8 mouse cellular contexts compared by ENCODE assay signal in genomic region chr2:91963443-91963932, GRCm38 (mm10). TPM values are rescaled to one million over a fixed set of nuclear protein-coding genes. Genes with fewer than 3 reads are reported as not detected.
DNase-seq lines count a peak whose midpoint lies in the region; ATAC-seq lines count a peak whose summit lies in the region.

No protein-coding gene starts in this region.

- no peaks in the 10 kb centered on the region for H3K27me3 ChIP-seq in megakaryocyte, embryonic 14.5 days (replicated peaks)

- ATAC-seq in inflammation-experienced regulatory T-cells, adult 6 months, result peak; percentile 76

- DNase-seq in adrenal gland, adult (ENCODE audit: inconsistent age in 2 of 2, low spot score in 1 of 2), result peak; percentile 98 to 99
- peak; percentile 93 for DNase-seq in embryo, embryonic 10 days (ENCODE audit: low spot score)
- peak; percentile 99 for DNase-seq in gastrocnemius, postnatal 10 days
- DNase-seq in left cerebral cortex, adult 9 months (ENCODE audit: low spot score in 2 of 2), result peak; percentile 88 to 95
- DNase-seq in right cerebral cortex, adult 2 months (ENCODE audit: low spot score in 2 of 2), result peak; percentile 92
- peak; percentile 97 for DNase-seq in urinary bladder, postnatal 14 days (ENCODE audit: low spot score)

- peaks cover 33% of the 10 kb centered on the region for H3K36me3 ChIP-seq in megakaryocyte, embryonic 14.5 days (replicated peaks; ENCODE audit: low read length)

- H3K4me3 ChIP-seq in megakaryocyte, embryonic 14.5 days (replicated peaks), result peak overlapping the region; percentile 92

- peaks cover 93% of the 10 kb centered on the region for H3K4me1 ChIP-seq in megakaryocyte, embryonic 14.5 days

- no peaks in the 10 kb centered on the region for H3K9me3 ChIP-seq in megakaryocyte, embryonic 14.5 days

RNA-seq across cellular contexts. Expression of gene Dgkz, which starts 12.2 kb away (rescaled TPM):
- total RNA-seq in gastrocnemius, postnatal 10 days (2021), result 10 to 100 TPM; 60.5 to 84.3 TPM
- 100 to 1,000 TPM in 2 of 3 experiments, 10 to 100 TPM in 1; 89.4 to 181 (median 130) TPM for polyA plus RNA-seq in inflammation-experienced regulatory T-cells, adult 6 months (2017; shearing (Covaris generic))
- polyA plus RNA-seq in megakaryocyte, embryonic 14.5 days (2012; ENCODE audit: insufficient read depth, low replicate concordance), result 303 and 682 TPM in 2 replicates

RNA-seq across cellular contexts. Expression of gene Gm9821, which starts 18.0 kb away (rescaled TPM):
- total RNA-seq in gastrocnemius, postnatal 10 days (2021), result not detected
- 1 to 10 TPM in 1 of 3 experiments, under 1 TPM in 2; 0.78 to 1.8 (median 0.83) TPM for polyA plus RNA-seq in inflammation-experienced regulatory T-cells, adult 6 months (2017; shearing (Covaris generic))
- not detected in 2 replicates for polyA plus RNA-seq in megakaryocyte, embryonic 14.5 days (2012; ENCODE audit: insufficient read depth, low replicate concordance)

RNA-seq across cellular contexts. Expression of gene Mdk, which starts 31.4 kb away (rescaled TPM):
- total RNA-seq in gastrocnemius, postnatal 10 days (2021), result 10 to 100 TPM; 43.3 to 55.2 TPM
- 1 to 10 TPM; 1.5 to 2.2 (median 1.5) TPM for polyA plus RNA-seq in inflammation-experienced regulatory T-cells, adult 6 months (2017; shearing (Covaris generic))
- polyA plus RNA-seq in megakaryocyte, embryonic 14.5 days (2012; ENCODE audit: insufficient read depth, low replicate concordance), result 45.5 and 59.2 TPM in 2 replicates

RNA-seq across cellular contexts. Expression of gene Chrm4, which starts 36.4 kb away (rescaled TPM):
- under 1 TPM in 1 of 2 experiments, not detected in 1; 0.16 TPM for total RNA-seq in gastrocnemius, postnatal 10 days (2021)
- polyA plus RNA-seq in inflammation-experienced regulatory T-cells, adult 6 months (2017; shearing (Covaris generic)), result 1 to 10 TPM in 1 of 3 experiments, under 1 TPM in 1, not detected in 1; 0.23 to 1.9 TPM
- polyA plus RNA-seq in megakaryocyte, embryonic 14.5 days (2012; ENCODE audit: insufficient read depth, low replicate concordance), result 0.92 and 2.8 TPM in 2 replicates

Comparison
In these comparisons a context has a peak if more than half of its experiments do, and no peak if none do; other contexts are left out.
1. Peak in every context shown above with its lines: DNase-seq, ATAC-seq and H3K4me3 ChIP-seq.
2. RNA of gene Mdk, which starts 31.4 kb away (polyA plus RNA-seq): 45.5 to 59.2 TPM in megakaryocyte, embryonic 14.5 days; 1.5 to 2.2 TPM in inflammation-experienced regulatory T-cells, adult 6 months; every median in the first group is over 10 times any median in the second.